Mouse (Mus musculus): ENCODE results near the gene Vta1.

- TF ChIP-seq CTCF (IDR thresholded peaks at IDR 0.05; ENCODE audit: low read depth), result no peak
- TF ChIP-seq EP300 (IDR thresholded peaks at IDR 0.05; ENCODE audit: low read depth), result no peak
Observed at GRCm38 (mm10) chr10:14703239-14703638, 2.1 kb downstream of the Vta1 start.

Data from heart, postnatal 0 days (tissue).